In genomic region chr16:9768356-9768755, GRCm38 (mm10) we compare ENCODE assay signal across 11 mouse cellular contexts.
DNase-seq lines count a peak whose midpoint lies in the region; ATAC-seq and TF ChIP-seq lines count a peak whose summit lies in the region.
"Had no signal": no experiment of that assay in that cellular context is flagged by ENCODE, and none has a peak within 500 bp of the region (broad histone marks: within the 10 kb centered on the region; RNA-seq: fewer than 3 reads in every experiment).

No protein-coding gene starts in this region.

- 46% methylated on average over 5 of the region's 5 CpGs for WGBS in lung, embryonic 14.5 days
- 60% methylated on average over 5 of the region's 5 CpGs for WGBS in thymus, adult 2 months

- no peak overlapping the region for H3K4me3 ChIP-seq in lung, embryonic 14.5 days (ENCODE audit: low read depth, low read length)
- H3K4me3 ChIP-seq in thymus, adult 2 months (ENCODE audit: control insufficient read depth, insufficient read depth, low read length), result no peak overlapping the region
- H3K4me3 ChIP-seq: liver, embryonic 15.5 days; neural tube, embryonic 12.5 days had no signal

- ATAC-seq in lung, embryonic 14.5 days (ENCODE audit: insufficient read depth), result peak; percentile 56; the same call in 1 of the 2 replicates
- ATAC-seq: inflammation-experienced regulatory T-cells, adult 6 months had no signal

- TF ChIP-seq POLR2A in thymus, adult 2 months (IDR thresholded peaks at IDR 0.05; ENCODE audit: control insufficient read depth, extremely low read depth, insufficient read depth, low read length, poor library complexity), result no peak

- peak; percentile 64 for DNase-seq in lung, embryonic 14.5 days
- DNase-seq in lung, postnatal 36 days, result no peak
- DNase-seq in cerebellum, adult 11-12 months, result peak; percentile 85
- DNase-seq in layer of hippocampus, adult 18-20 months (ENCODE audit: low spot score in 2 of 2), result peak; percentile 86 to 90
- DNase-seq in right cerebral cortex, adult 18-20 months, result peak; percentile 81
- DNase-seq in adrenal gland, postnatal 25 days, result no peak
- no peak for DNase-seq in thymus, adult 2 months
- DNase-seq in thymus, postnatal 36 days, result no peak

- H3K9ac ChIP-seq in lung, embryonic 14.5 days, result no peak overlapping the region
- H3K9ac ChIP-seq: liver, embryonic 15.5 days; neural tube, embryonic 12.5 days had no signal

- H3K27me3 ChIP-seq in lung, embryonic 14.5 days (ENCODE audit: insufficient read depth, low read length), result no peaks in the 10 kb centered on the region
- no peaks in the 10 kb centered on the region for H3K27me3 ChIP-seq in thymus, adult 2 months (ENCODE audit: control insufficient read depth, insufficient read depth, low read length)
- H3K27me3 ChIP-seq: liver, embryonic 15.5 days; neural tube, embryonic 12.5 days had no signal

- H3K36me3 ChIP-seq in lung, embryonic 14.5 days (ENCODE audit: insufficient read depth), result no peaks in the 10 kb centered on the region
- H3K36me3 ChIP-seq in thymus, adult 2 months (ENCODE audit: control insufficient read depth, insufficient read depth, low read length), result no peaks in the 10 kb centered on the region
- H3K36me3 ChIP-seq: liver, embryonic 15.5 days; neural tube, embryonic 12.5 days had no signal

- no peak overlapping the region for H3K4me2 ChIP-seq in lung, embryonic 14.5 days
- H3K4me2 ChIP-seq: liver, embryonic 15.5 days; neural tube, embryonic 12.5 days had no signal

- no peaks in the 10 kb centered on the region for H3K4me1 ChIP-seq in lung, embryonic 14.5 days (ENCODE audit: insufficient read depth)
- H3K4me1 ChIP-seq in thymus, adult 2 months (replicated peaks; ENCODE audit: control insufficient read depth, insufficient read depth, low read length), result no peaks in the 10 kb centered on the region
- H3K4me1 ChIP-seq: liver, embryonic 15.5 days; neural tube, embryonic 12.5 days had no signal

- H3K9me3 ChIP-seq in lung, embryonic 14.5 days (ENCODE audit: low read depth, low read length), result no peaks in the 10 kb centered on the region
- H3K9me3 ChIP-seq: liver, embryonic 15.5 days; neural tube, embryonic 12.5 days had no signal

- no peak for TF ChIP-seq CTCF in lung, embryonic 14.5 days (IDR thresholded peaks at IDR 0.05; ENCODE audit: low read depth)
- TF ChIP-seq CTCF in thymus, adult 2 months (IDR thresholded peaks at IDR 0.05; ENCODE audit: borderline replicate concordance, control insufficient read depth, extremely low read depth, insufficient read depth, low read length, poor library complexity), result no peak

- H3K27ac ChIP-seq in lung, embryonic 14.5 days (ENCODE audit: low read depth), result no peak overlapping the region
- H3K27ac ChIP-seq in thymus, adult 2 months (ENCODE audit: control insufficient read depth, insufficient read depth, low read length), result no peak overlapping the region
- H3K27ac ChIP-seq: liver, embryonic 15.5 days; neural tube, embryonic 12.5 days had no signal

Comparison
In these comparisons a context has a peak if more than half of its experiments do, and no peak if none do; other contexts are left out.
1. DNase-seq: peak in lung, embryonic 14.5 days (single experiment), cerebellum, adult 11-12 months (single experiment), layer of hippocampus, adult 18-20 months (2 of 2) and right cerebral cortex, adult 18-20 months (single experiment); none in lung, postnatal 36 days (single experiment), adrenal gland, postnatal 25 days (single experiment), thymus, adult 2 months (single experiment) and thymus, postnatal 36 days (0 of 2).